Mouse (Mus musculus) heart, postnatal 0 days (tissue): ENCODE data around the gene Med9.

Experiments
- CTCF ChIP-seq: IDR thresholded peaks from 2 replicates; pipeline ENCODE4 v1.5.1; 2016; ENCODE audit warnings: antibody characterized with exemption, control low read depth, low read depth
- EP300 ChIP-seq: IDR thresholded peaks from 2 replicates; pipeline ENCODE4 v1.6.1; 2016; ENCODE audit warnings: antibody characterized with exemption, low read depth

GRCm38 (mm10) chr11:59906521-59907123, 41.4 kb upstream of the Med9 start:
- TF ChIP-seq EP300 (no peak), CTCF (no peak)
